Mouse (Mus musculus): ENCODE results near the gene Wdr1. TPM values are rescaled to one million over a fixed set of nuclear protein-coding genes. Genes with fewer than 3 reads are reported as not detected.

Wdr1 gene
- polyA plus RNA-seq, 1 experiment = 141 TPM

DNA sequence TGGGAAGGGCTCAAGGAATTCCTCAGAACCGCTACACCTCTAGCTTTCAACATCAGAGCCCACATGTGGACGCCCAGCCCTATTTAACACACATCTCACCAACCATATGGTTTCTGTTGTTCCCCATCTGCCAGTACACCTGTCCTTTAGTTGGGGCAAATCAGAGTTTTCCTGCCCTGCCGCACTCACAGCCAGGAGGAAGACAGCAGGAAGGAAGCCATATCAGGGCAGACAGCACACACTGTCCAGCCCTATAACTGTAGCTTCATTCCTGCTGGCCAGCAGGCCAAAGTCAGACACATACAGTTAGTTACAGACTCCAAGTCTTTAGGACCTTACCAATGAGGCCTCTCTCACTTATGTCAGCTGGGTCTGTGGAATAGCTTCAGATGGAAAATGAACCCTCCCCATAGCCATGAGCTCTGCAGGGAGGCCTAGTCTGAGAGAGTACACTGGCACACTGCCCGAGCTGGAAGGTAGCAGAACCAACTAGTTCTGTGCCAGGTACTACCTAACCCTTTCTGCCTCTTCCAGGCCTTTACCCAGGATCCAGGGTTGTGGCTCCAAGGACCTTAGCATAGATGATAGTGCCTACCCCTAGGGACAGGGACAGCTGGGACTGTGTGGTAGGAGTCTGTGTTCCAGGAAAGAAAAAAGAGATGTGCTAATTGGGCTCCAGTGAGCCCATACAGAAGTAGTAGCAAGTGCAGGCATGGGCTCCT lies 19.4 kb downstream of the Wdr1 start:
- DNase-seq (ENCODE audit: low read depth) = peak; percentile 49
- TF ChIP-seq POLR2A (IDR thresholded peaks at IDR 0.05; ENCODE audit: borderline replicate concordance, extremely low read depth, insufficient read depth, insufficient read length, poor library complexity, severe bottlenecking) (no peak), CTCF (IDR thresholded peaks at IDR 0.05; ENCODE audit: borderline replicate concordance, extremely low read depth, insufficient read depth, insufficient read length) (no peak)

GRCm38 (mm10) chr5:38541728-38542127 lies 21.3 kb downstream of the Wdr1 start:
- TF ChIP-seq CTCF (IDR thresholded peaks at IDR 0.05; ENCODE audit: borderline replicate concordance, extremely low read depth, insufficient read depth, insufficient read length) (no peak), POLR2A (IDR thresholded peaks at IDR 0.05; ENCODE audit: borderline replicate concordance, extremely low read depth, insufficient read depth, insufficient read length, poor library complexity, severe bottlenecking) (no peak)
- no peak for DNase-seq (ENCODE audit: low read depth)

DNA sequence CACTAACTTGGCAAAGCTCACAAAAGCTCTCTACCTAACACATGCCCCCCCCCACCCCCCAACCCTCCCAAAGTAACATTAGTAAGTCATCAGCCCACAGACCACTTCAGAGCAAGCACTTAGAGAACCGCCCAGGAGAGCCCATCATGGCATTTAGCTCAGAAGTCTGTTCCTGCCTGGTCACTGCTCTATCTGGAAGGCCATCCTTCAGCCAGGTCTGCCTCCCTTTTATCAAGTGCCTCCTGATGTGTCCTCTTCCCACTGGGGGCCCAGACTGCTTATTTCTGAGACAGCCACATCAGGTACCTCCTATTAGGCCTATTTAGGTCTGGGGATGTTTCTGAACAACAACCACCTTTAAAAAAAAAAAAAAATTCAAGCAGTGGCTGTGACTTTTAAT lies 22.1 kb downstream of the Wdr1 start:
- TF ChIP-seq CTCF (IDR thresholded peaks at IDR 0.05; ENCODE audit: borderline replicate concordance, extremely low read depth, insufficient read depth, insufficient read length) (no peak), POLR2A (IDR thresholded peaks at IDR 0.05; ENCODE audit: borderline replicate concordance, extremely low read depth, insufficient read depth, insufficient read length, poor library complexity, severe bottlenecking) (no peak)
- no peak for DNase-seq (ENCODE audit: low read depth)

DNA sequence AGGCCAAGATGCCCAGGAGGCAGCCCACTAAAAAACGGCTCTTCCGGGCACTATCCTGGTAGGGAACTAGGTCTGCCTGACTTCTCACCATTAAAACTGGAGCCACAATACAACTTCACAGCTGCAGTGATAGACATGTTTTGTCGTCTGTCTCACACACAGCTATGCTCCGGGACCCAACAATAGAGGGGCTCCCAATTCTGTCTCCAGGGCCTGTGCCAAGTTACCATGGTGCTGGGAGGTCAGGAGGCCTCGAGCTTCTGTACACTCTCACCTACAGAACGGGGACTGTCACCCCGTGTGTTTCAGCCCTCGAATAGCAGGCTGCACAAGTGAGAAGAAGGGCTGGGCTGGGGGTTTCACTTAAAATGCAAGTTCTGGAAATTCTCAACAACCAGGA lies 24.5 kb downstream of the Wdr1 start:
- no peak for TF ChIP-seq CTCF (IDR thresholded peaks at IDR 0.05; ENCODE audit: borderline replicate concordance, extremely low read depth, insufficient read depth, insufficient read length)
- TF ChIP-seq POLR2A (IDR thresholded peaks at IDR 0.05; ENCODE audit: borderline replicate concordance, extremely low read depth, insufficient read depth, insufficient read length, poor library complexity, severe bottlenecking) = no peak
- peak; percentile 46 for DNase-seq (ENCODE audit: low read depth)

- TF ChIP-seq POLR2A (IDR thresholded peaks at IDR 0.05; ENCODE audit: borderline replicate concordance, extremely low read depth, insufficient read depth, insufficient read length, poor library complexity, severe bottlenecking) (no peak), CTCF (IDR thresholded peaks at IDR 0.05; ENCODE audit: borderline replicate concordance, extremely low read depth, insufficient read depth, insufficient read length) (no peak)
These were observed 25.2 kb downstream of the Wdr1 start for GRCm38 (mm10) chr5:38537845-38538244.

DNA sequence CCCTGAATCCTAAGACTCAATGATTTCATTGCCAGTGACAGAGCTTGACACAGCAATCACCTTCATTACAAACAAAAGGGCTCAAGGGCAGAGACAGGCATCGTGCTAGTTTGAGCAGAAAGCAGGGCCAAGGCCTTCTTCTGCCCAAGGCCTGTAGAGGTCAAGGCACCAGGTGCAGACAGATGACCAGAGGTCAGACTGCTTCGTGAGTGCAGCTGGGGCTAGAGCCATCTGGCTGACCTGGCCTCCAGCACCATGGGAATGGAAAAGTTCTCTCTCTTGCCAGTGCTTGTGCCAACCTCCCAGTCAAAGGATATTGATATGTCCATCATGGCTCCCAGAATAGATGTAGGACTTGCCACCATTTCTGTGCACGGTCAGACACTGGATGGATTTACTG lies 26.2 kb downstream of the Wdr1 start:
- DNase-seq (ENCODE audit: low read depth) = no peak
- TF ChIP-seq POLR2A (IDR thresholded peaks at IDR 0.05; ENCODE audit: borderline replicate concordance, extremely low read depth, insufficient read depth, insufficient read length, poor library complexity, severe bottlenecking) (no peak), CTCF (IDR thresholded peaks at IDR 0.05; ENCODE audit: borderline replicate concordance, extremely low read depth, insufficient read depth, insufficient read length) (no peak)

More at GRCm38 (mm10) chr5:38537845-38538244, 25.2 kb downstream of the Wdr1 start:
- peak; percentile 61 for DNase-seq (ENCODE audit: low read depth)

GRCm38 (mm10) chr5:38532084-38532483 lies 30.9 kb downstream of the Wdr1 start:
- TF ChIP-seq POLR2A (IDR thresholded peaks at IDR 0.05; ENCODE audit: borderline replicate concordance, extremely low read depth, insufficient read depth, insufficient read length, poor library complexity, severe bottlenecking) (no peak), CTCF (IDR thresholded peaks at IDR 0.05; ENCODE audit: borderline replicate concordance, extremely low read depth, insufficient read depth, insufficient read length) (no peak)
- peak; percentile 73 for DNase-seq (ENCODE audit: low read depth)

DNA sequence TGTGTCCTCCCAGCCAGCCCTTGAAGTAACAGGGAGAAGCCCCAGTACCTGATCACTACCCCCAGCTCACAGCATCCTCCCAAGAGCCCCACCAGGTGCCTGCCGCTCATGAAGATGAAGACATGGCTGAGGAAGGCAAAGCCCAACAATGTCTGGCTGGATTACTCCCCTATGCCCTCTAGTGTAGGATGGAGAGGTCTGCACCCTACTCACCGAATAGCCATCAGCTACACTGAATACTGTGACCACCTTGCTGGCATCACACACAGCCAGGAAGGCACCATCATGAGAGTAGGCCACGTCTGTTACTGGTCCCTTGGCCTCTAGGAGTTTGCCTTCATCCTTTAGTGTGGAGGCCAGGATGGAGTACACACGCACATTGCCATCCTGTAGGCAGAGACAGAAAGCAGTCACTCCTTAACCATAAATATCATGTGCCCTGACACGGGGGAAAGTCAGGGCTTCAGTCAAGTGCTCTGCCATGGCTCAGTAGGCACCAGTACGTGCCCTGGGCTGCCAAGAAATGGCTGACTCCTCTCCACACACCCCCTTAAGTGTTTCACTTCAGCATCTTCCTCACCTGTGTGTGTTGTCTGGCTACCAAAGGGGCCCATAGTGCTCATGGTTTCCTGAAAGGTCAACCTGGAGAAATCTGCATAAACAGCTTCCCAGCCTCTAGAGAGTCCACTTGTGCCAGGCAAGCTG lies 33.1 kb downstream of the Wdr1 start:
- TF ChIP-seq CTCF (IDR thresholded peaks at IDR 0.05; ENCODE audit: borderline replicate concordance, extremely low read depth, insufficient read depth, insufficient read length) (peak; percentile 61; the same call in 1 of the 2 replicates), POLR2A (IDR thresholded peaks at IDR 0.05; ENCODE audit: borderline replicate concordance, extremely low read depth, insufficient read depth, insufficient read length, poor library complexity, severe bottlenecking) (no peak)
- peak; percentile 45 for DNase-seq (ENCODE audit: low read depth)

DNA sequence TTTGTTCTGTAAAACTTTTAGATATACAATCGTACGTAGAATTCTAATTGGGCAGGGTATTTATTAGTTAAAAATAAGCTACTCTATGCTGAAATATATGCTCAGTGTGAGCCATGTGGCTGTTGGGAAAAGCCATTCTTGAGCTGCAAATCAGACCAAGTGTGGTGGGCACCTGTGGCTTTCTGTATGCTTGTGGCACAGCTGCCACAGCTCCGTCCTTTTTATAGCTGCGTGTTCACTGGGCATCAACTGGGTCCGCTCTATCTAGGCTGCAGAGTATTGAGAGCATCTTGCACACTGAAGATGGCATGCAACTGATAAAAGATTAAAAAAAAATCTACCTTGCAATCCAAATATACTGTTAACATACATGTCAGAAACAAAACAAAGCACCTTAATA lies 40.0 kb downstream of the Wdr1 start:
- no peak for TF ChIP-seq POLR2A (IDR thresholded peaks at IDR 0.05; ENCODE audit: borderline replicate concordance, extremely low read depth, insufficient read depth, insufficient read length, poor library complexity, severe bottlenecking)
- DNase-seq (ENCODE audit: low read depth) = no peak

- TF ChIP-seq POLR2A (IDR thresholded peaks at IDR 0.05; ENCODE audit: borderline replicate concordance, extremely low read depth, insufficient read depth, insufficient read length, poor library complexity, severe bottlenecking) = no peak
- no peak for TF ChIP-seq CTCF (IDR thresholded peaks at IDR 0.05; ENCODE audit: borderline replicate concordance, extremely low read depth, insufficient read depth, insufficient read length)
- no peak for DNase-seq (ENCODE audit: low read depth)
These were observed 42.2 kb downstream of the Wdr1 start for GRCm38 (mm10) chr5:38520838-38521237.

GRCm38 (mm10) chr5:38516267-38516666 lies 46.8 kb downstream of the Wdr1 start:
- peak; percentile 69 for DNase-seq (ENCODE audit: low read depth)
- TF ChIP-seq CTCF (IDR thresholded peaks at IDR 0.05; ENCODE audit: borderline replicate concordance, extremely low read depth, insufficient read depth, insufficient read length) = peak; percentile 28; the same call in 1 of the 2 replicates
- no peak for TF ChIP-seq POLR2A (IDR thresholded peaks at IDR 0.05; ENCODE audit: borderline replicate concordance, extremely low read depth, insufficient read depth, insufficient read length, poor library complexity, severe bottlenecking)

GRCm38 (mm10) chr5:38512991-38513390 lies 50.0 kb downstream of the Wdr1 start:
- DNase-seq (ENCODE audit: low read depth) = peak; percentile 23
- TF ChIP-seq CTCF (IDR thresholded peaks at IDR 0.05; ENCODE audit: borderline replicate concordance, extremely low read depth, insufficient read depth, insufficient read length) (no peak), POLR2A (IDR thresholded peaks at IDR 0.05; ENCODE audit: borderline replicate concordance, extremely low read depth, insufficient read depth, insufficient read length, poor library complexity, severe bottlenecking) (no peak)

Measured in brain, embryonic 14.5 days (tissue).